Mouse (Mus musculus) olfactory bulb, adult 2 months (tissue): ENCODE measurements around the gene Fryl. TPM values are rescaled to one million over a fixed set of nuclear protein-coding genes. Genes with fewer than 3 reads are reported as not detected.

Source experiments
- H3K27ac ChIP-seq: fragments of 200-500 bp; 2 replicates; pipeline ENCODE4 v1.5.1; 2012; ENCODE audit warnings: low read depth, low read length; ENCODE audit not compliant: insufficient read depth
- H3K4me1 ChIP-seq: fragments of 200-500 bp; 2 replicates; pipeline ENCODE4 v1.6.1; 2012; ENCODE audit warnings: low read length; ENCODE audit not compliant: control insufficient read depth, insufficient read depth
- H3K4me3 ChIP-seq: fragments of 200-500 bp; 2 replicates; pipeline ENCODE4 v1.5.1; 2012; ENCODE audit warnings: mild to moderate bottlenecking, low read depth, low read length, moderate library complexity; ENCODE audit not compliant: insufficient read depth
- CTCF ChIP-seq: fragments of 200-500 bp; IDR thresholded peaks from 2 replicates; pipeline ENCODE4 v1.5.1; 2012; ENCODE audit warnings: low read depth, mild to moderate bottlenecking, low read length, moderate library complexity; ENCODE audit not compliant: insufficient read depth
- POLR2A ChIP-seq: fragments of 200-500 bp; IDR thresholded peaks from 2 replicates; pipeline ENCODE4 v1.6.1; 2012; ENCODE audit warnings: mild to moderate bottlenecking, low read depth, low read length, moderate library complexity; ENCODE audit not compliant: insufficient read depth
- WGBS: fragments of 180-500 bp; shearing (Covaris S2); methylation state at CpG from one replicate; pipeline ENCODE4 v1.1.7; 2018; 5-methylcytosine and 5-hydroxymethylcytosine counted together
- polyA plus RNA-seq: library from polyadenylated mRNA; stranded (reverse); fragments of >200 nt; gene quantifications from 2 replicates; pipeline ENCODE4 v1.2.4, GENCODE M21; 2012; ENCODE audit warnings: low replicate concordance; ENCODE audit not compliant: missing spikeins, insufficient read depth, insufficient read length

Fryl gene
- polyA plus RNA-seq, 1 experiment: not detected

DNA sequence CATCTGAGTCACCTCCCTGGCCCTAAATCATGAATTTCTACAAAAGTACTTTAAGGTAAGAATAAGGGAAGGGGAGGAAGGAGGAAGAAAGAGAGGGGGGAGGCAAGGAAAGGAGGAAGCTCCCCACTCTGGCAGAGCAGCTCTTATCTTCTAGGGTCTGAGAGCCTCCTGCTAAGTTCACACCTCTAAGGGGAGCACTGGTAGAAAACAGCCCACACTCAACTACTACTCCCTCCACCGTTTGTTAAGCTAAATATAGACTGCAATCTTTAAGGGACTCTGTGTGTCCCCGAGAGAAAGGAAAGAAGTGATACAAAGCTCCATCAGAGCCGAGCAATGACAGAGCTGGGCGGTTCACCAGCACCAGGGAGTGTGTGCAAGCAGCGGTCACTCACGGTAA lies 24.6 kb downstream of the Fryl start:
- Histone ChIP-seq H3K4me3 (no peak overlapping the region), H3K4me1 (peaks cover 29% of the 10 kb centered on the region), H3K27ac (no peak overlapping the region)
- TF ChIP-seq POLR2A (no peak), CTCF (no peak)
- WGBS: 28% methylated on average over 6 of the region's 6 CpGs

DNA sequence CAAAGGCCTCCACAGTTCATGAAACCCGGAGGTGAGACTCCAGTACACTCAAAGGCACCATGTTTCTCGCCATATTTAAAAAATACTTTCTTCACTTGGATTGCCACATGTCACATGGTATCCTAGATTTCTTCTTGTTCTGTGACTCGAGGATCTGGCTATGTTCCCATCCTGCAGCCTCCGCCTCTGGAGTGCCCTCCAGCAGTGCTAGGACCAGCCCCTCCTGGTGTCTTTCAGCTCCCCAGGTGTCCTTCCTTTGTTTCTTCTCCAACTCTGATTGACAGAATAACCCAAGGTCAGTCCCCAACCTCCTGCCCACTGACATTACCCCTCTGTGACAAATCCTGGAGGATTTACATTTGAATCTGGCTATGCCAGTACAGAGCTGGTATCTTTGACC lies 26.2 kb downstream of the Fryl start:
- Histone ChIP-seq H3K4me3 (no peak overlapping the region), H3K27ac (no peak overlapping the region), H3K4me1 (peaks cover 27% of the 10 kb centered on the region)
- TF ChIP-seq CTCF (no peak), POLR2A (no peak)
- WGBS: 75% methylated on average over 4 of the region's 4 CpGs

DNA sequence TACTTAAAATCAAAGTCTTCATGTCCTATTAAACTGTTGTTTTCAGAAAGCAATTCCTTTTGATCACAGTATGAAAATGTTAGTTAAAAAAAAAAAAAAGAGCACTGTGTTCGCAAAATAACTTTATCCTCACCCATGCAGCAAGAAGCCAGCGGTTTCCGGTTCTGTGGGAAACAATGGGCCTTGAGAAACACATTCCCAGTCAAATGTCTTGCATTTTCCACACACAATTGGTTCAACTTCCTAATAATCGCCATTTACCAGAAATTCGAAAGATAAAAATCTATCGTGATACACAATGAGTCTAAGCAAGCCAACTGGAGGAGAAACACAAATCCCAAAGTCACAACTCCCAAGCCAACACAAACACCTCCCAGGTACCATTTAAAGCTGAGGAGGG lies 27.0 kb downstream of the Fryl start:
- Histone ChIP-seq H3K4me3 (no peak overlapping the region), H3K27ac (no peak overlapping the region), H3K4me1 (peaks cover 25% of the 10 kb centered on the region)
- WGBS: 57% methylated on average over 6 of the region's 6 CpGs
- TF ChIP-seq POLR2A: no peak
- TF ChIP-seq CTCF: no peak

DNA sequence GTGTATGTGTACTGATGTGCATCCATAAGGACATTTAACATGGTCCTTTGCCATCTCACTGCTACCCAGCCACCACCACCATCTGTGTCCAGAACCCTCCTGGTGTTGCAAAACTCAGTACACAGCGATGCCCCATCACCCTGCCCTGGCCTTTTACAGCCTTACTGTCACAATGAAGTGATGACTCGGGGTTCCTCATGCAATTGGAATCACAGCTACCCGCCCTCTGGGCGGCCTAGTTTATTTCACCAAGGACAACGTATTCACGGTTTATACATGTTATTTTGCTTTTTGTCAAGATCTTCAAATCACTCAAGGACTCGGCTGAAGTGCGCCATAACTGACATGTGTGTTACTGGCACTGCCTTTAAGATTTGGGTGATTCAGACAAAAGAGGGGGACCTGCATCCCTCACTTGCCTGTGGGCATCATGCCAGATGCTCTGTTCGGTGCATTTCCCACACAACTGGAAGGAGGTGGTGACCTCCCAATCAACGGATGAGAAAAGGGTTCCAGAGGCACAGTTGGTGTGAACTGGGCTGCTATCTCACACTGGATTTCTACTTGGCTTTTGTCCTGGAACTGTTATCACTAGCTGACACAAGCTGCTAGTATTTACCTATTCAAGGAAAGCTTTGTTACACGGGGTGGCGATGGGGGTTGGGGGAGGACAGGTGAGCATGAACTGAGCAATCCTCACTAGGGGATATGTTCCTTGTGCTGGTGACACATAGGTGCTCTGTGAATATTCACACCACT lies 27.9 kb downstream of the Fryl start:
- Histone ChIP-seq H3K4me3 (no peak overlapping the region), H3K27ac (no peak overlapping the region), H3K4me1 (peaks cover 20% of the 10 kb centered on the region)
- TF ChIP-seq CTCF (no peak), POLR2A (no peak)
- 74% methylated on average over 12 of the region's 12 CpGs for WGBS

DNA sequence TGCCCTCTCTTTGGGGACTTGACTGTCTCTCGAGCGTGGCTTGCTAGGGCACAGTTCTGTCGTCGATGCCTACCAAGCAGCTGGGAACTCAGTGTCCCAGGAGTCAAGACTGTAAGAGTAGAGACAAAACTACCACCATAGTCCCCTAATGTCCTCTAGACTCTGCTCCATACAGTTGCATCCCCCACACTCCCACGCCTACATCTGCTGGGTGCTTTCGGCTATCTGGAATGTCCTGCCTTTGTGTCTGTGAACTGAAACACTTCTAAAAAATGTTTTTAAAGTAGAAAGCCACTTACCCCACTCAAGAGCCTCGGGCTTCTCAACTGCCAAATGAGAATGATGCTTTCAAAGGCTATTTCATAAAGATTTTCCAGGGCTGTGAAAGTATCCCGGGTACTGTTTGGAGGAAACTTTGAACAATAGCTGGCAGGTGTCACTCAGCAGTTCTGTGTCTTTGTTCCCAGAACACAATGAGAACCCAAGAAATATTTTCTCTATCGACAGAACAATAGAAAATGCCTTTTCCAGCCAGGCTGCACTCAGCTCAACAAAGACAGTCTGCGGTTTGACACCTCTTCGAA lies 28.8 kb downstream of the Fryl start:
- TF ChIP-seq POLR2A: no peak
- no peak overlapping the region for H3K27ac ChIP-seq
- WGBS: 72% methylated on average over 11 of the region's 11 CpGs
- no peak overlapping the region for H3K4me3 ChIP-seq
- H3K4me1 ChIP-seq: peaks cover 23% of the 10 kb centered on the region

DNA sequence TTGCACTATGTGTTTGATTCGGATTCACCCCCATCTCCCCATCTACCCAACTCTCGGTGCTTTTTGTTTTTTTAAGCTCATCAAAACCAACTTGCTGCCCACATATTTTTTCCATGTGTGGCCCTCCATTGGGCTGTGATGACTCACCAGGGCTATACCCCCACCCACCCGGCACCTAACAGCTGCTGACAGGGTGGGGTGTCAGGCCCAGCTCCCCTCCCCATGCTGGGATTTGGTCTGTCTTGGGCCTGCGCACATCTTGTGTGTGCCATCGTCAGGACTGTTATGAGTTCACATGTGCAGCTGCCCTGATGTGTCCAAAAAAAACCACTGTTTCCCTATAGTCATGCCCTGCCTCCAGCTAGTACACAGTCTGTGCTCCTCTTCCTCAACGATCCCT lies 33.4 kb downstream of the Fryl start:
- WGBS: 29% methylated on average over 6 of the region's 6 CpGs
- Histone ChIP-seq H3K4me3 (no peak overlapping the region), H3K4me1 (peaks cover 7% of the 10 kb centered on the region), H3K27ac (peak overlapping the region; percentile 53; the same call in 1 of the 2 replicates)
- no peak for TF ChIP-seq POLR2A
- TF ChIP-seq CTCF: no peak

DNA sequence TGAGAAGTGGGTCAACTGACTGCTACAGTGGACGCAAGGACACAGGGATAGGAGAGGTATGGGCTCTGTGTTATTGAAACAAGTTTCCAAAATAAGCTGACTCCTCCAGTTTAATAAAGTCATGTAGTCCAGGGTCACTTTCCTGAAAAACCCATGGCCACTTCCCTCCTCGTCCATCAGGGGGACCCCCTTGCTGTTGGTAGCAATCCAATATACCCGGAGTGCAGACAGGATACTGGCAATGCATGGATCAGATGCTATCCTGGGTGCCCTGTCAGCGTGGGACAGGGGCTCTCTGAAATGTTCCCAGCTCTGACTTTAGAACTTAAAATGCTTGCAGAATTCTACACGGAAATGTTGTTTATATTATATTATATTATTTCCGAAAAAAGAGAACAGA lies 34.0 kb downstream of the Fryl start:
- H3K27ac ChIP-seq: no peak overlapping the region
- TF ChIP-seq POLR2A (no peak), CTCF (no peak)
- H3K4me3 ChIP-seq: no peak overlapping the region
- WGBS: 51% methylated on average over 6 of the region's 6 CpGs
- H3K4me1 ChIP-seq: peaks cover 7% of the 10 kb centered on the region

DNA sequence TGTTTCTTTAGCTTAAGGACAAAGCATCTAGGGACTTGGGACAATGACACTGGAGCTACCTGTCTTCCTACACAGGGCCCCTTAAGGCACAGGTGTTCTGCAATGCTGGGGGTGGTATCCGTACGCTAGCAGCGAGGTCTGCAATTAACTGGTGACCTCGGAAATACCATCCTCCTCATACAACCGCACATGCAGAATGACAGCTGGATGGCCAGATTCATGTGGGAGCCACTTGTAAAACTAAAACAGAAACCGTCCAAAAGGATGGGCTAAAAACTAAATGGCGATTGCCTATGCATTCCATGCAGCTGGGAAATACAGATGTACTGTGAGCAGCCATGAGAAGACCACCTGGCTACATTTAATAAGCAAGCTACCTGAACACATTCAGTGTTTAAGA lies 34.6 kb downstream of the Fryl start:
- 76% methylated on average over 7 of the region's 7 CpGs for WGBS
- Histone ChIP-seq H3K4me1 (peaks cover 7% of the 10 kb centered on the region), H3K4me3 (no peak overlapping the region), H3K27ac (no peak overlapping the region)
- TF ChIP-seq POLR2A (no peak), CTCF (no peak)

DNA sequence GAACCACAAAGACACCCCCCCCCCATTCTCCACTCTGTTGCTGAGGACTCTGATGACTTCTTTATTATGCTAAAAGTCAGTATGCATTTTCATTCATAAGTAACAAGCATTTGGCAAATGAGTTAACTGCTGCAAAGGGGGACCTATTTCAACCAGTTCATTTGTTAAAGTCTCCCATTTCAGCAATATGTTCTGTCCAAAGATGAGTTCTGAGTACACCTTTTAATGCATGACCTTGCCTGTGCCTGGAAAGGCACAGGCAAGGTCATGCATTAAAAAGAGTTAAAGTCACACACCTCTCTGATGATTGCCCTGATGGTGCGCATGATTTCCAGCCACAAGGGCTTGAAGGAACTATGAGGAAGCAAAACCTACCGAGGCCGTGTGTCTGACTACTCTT lies 36.7 kb downstream of the Fryl start:
- Histone ChIP-seq H3K27ac (no peak overlapping the region), H3K4me1 (peaks cover 7% of the 10 kb centered on the region), H3K4me3 (no peak overlapping the region)
- no peak for TF ChIP-seq CTCF
- no peak for TF ChIP-seq POLR2A
- WGBS: 91% methylated on average over 3 of the region's 3 CpGs
